Mouse (Mus musculus): Measurements from ENCODE around the gene Ccdc191. TPM values are rescaled to one million over a fixed set of nuclear protein-coding genes. Genes with fewer than 3 reads are reported as not detected.

Ccdc191 gene
- total and polyA plus RNA-seq, 3 experiments: 5.1 to 7.0 TPM; not detected in 1

- no peak overlapping the region for H3K9ac ChIP-seq (ENCODE audit: control insufficient read depth, low read depth, low read length, poor library complexity, severe bottlenecking)
- DNase-seq (ENCODE audit: low read depth, low spot score): no peak
Measured at GRCm38 (mm10) chr16:43971741-43972140, 82.1 kb downstream of the Ccdc191 start.

GRCm38 (mm10) chr16:43972391-43972790, 82.8 kb downstream of the Ccdc191 start:
- Histone ChIP-seq H3K9me3 (replicated peaks; ENCODE audit: insufficient read depth, low read length) (no peaks in the 10 kb centered on the region), H3K9ac (ENCODE audit: control insufficient read depth, low read depth, low read length, poor library complexity, severe bottlenecking) (no peak overlapping the region)

More at GRCm38 (mm10) chr16:43971741-43972140, 82.1 kb downstream of the Ccdc191 start:
- Histone ChIP-seq H3K9me3 (replicated peaks; ENCODE audit: insufficient read depth, low read length) (no peaks in the 10 kb centered on the region), H3K36me3 (ENCODE audit: control insufficient read depth in 1 of 2, insufficient read depth in 2 of 2, low read length in 2 of 2) (no peaks in the 10 kb centered on the region; a peak in 1 of 4 replicates), H3K27ac (ENCODE audit: control insufficient read depth, low read depth, low read length) (no peak overlapping the region), H3K4me3 (ENCODE audit: control insufficient read depth in 1 of 2, insufficient read depth in 1 of 2, low read depth in 2 of 2, low read length in 2 of 2) (no peak overlapping the region), H3K27me3 (ENCODE audit: control insufficient read depth in 1 of 2, insufficient read depth in 2 of 2, low read length in 2 of 2) (no peaks in the 10 kb centered on the region), H3K4me1 (ENCODE audit: control insufficient read depth in 1 of 2, insufficient read depth in 2 of 2, low read length in 2 of 2) (peaks cover 0 to 5% of the 10 kb centered on the region in 2 experiments; a peak in 2 of 4 replicates), H3K79me2 (ENCODE audit: control insufficient read depth, insufficient read depth, low read length, poor library complexity) (no peaks in the 10 kb centered on the region)
- TF ChIP-seq SIN3A (IDR thresholded peaks at IDR 0.05; ENCODE audit: low read length) (no peak), ELF1 (IDR thresholded peaks at IDR 0.05; ENCODE audit: low read depth, low read length) (no peak), NELFE (IDR thresholded peaks at IDR 0.05; ENCODE audit: low read depth, low read length) (no peak), POLR2AphosphoS2 (IDR thresholded peaks at IDR 0.05; ENCODE audit: low read length) (no peak), POLR2AphosphoS5 (IDR thresholded peaks at IDR 0.05; ENCODE audit: borderline replicate concordance, low read depth, low read length) (no peak), ZNF384 (IDR thresholded peaks at IDR 0.05; ENCODE audit: low read depth, low read length) (no peak), TAL1 (IDR thresholded peaks at IDR 0.05; ENCODE audit: low read length) (no peak), MEF2A (IDR thresholded peaks at IDR 0.05; ENCODE audit: extremely low read depth, insufficient replicate concordance, low read depth, low read length, poor library complexity, severe bottlenecking) (no peak), ZMIZ1 (IDR thresholded peaks at IDR 0.05; ENCODE audit: low read depth, low read length) (no peak), MXI1 (IDR thresholded peaks at IDR 0.05; ENCODE audit: low read depth, low read length) (no peak), ZC3H11A (IDR thresholded peaks at IDR 0.05; ENCODE audit: low read depth, low read length) (no peak), USF1 (IDR thresholded peaks at IDR 0.05; ENCODE audit: low read depth, low read length) (no peak), E2F4 (IDR thresholded peaks at IDR 0.05; ENCODE audit: borderline replicate concordance, low read depth, low read length) (no peak), POLR2A (IDR thresholded peaks at IDR 0.05; ENCODE audit: control insufficient read depth in 1 of 2, insufficient read depth in 1 of 2, low read depth in 1 of 2, low read length in 2 of 2, poor library complexity in 1 of 2) (no peak), KAT2A (conservative IDR thresholded peaks at IDR 0.05; ENCODE audit: low read depth, low read length) (no peak), EP300 (IDR thresholded peaks at IDR 0.05; ENCODE audit: low read depth in 1 of 2, low read length in 2 of 2) (no peak)

More at GRCm38 (mm10) chr16:43972391-43972790, 82.8 kb downstream of the Ccdc191 start:
- no peak for DNase-seq (ENCODE audit: low read depth, low spot score)
- H3K36me3 ChIP-seq (ENCODE audit: control insufficient read depth in 1 of 2, insufficient read depth in 2 of 2, low read length in 2 of 2): no peaks in the 10 kb centered on the region; a peak in 1 of 4 replicates
- no peak for TF ChIP-seq MAFK (IDR thresholded peaks at IDR 0.05; ENCODE audit: borderline replicate concordance, low read depth, low read length)
- TF ChIP-seq ZNF384 (IDR thresholded peaks at IDR 0.05; ENCODE audit: low read depth, low read length): no peak
- TF ChIP-seq RAD21 (IDR thresholded peaks at IDR 0.05; ENCODE audit: low read depth, low read length): no peak
- no peak for TF ChIP-seq ZC3H11A (IDR thresholded peaks at IDR 0.05; ENCODE audit: low read depth, low read length)
- no peak for TF ChIP-seq SIN3A (IDR thresholded peaks at IDR 0.05; ENCODE audit: low read length)
- no peak for TF ChIP-seq EP300 (IDR thresholded peaks at IDR 0.05; ENCODE audit: low read depth in 1 of 2, low read length in 2 of 2)
- no peak for TF ChIP-seq TBP (IDR thresholded peaks at IDR 0.05; ENCODE audit: low read depth, low read length)
- TF ChIP-seq GATA1 (IDR thresholded peaks at IDR 0.05; ENCODE audit: low read depth, low read length): no peak
- no peak for TF ChIP-seq JUND (IDR thresholded peaks at IDR 0.05; ENCODE audit: low read depth, low read length)
- TF ChIP-seq KAT2A (conservative IDR thresholded peaks at IDR 0.05; ENCODE audit: low read depth, low read length): no peak
- TF ChIP-seq POLR2AphosphoS5 (IDR thresholded peaks at IDR 0.05; ENCODE audit: borderline replicate concordance, low read depth, low read length): no peak
- no peak for TF ChIP-seq MYB (IDR thresholded peaks at IDR 0.05; ENCODE audit: low read depth, low read length)
- TF ChIP-seq ZMIZ1 (IDR thresholded peaks at IDR 0.05; ENCODE audit: low read depth, low read length): no peak
- no peak for TF ChIP-seq HCFC1 (IDR thresholded peaks at IDR 0.05; ENCODE audit: low read depth, low read length)
- no peak for TF ChIP-seq NRF1 (IDR thresholded peaks at IDR 0.05; ENCODE audit: insufficient read depth, low read depth, low read length, poor library complexity, severe bottlenecking)
- TF ChIP-seq POLR2AphosphoS2 (IDR thresholded peaks at IDR 0.05; ENCODE audit: low read length): no peak
- TF ChIP-seq BHLHE40 (IDR thresholded peaks at IDR 0.05; ENCODE audit: borderline replicate concordance, low read depth, low read length): no peak
- peaks cover 0 to 5% of the 10 kb centered on the region in 2 experiments; a peak in 2 of 4 replicates for H3K4me1 ChIP-seq (ENCODE audit: control insufficient read depth in 1 of 2, insufficient read depth in 2 of 2, low read length in 2 of 2)
- no peak overlapping the region for H3K27ac ChIP-seq (ENCODE audit: control insufficient read depth, low read depth, low read length)
- H3K27me3 ChIP-seq (ENCODE audit: control insufficient read depth in 1 of 2, insufficient read depth in 2 of 2, low read length in 2 of 2): no peaks in the 10 kb centered on the region
- no peaks in the 10 kb centered on the region for H3K79me2 ChIP-seq (ENCODE audit: control insufficient read depth, insufficient read depth, low read length, poor library complexity)
- H3K4me3 ChIP-seq (ENCODE audit: control insufficient read depth in 1 of 2, insufficient read depth in 1 of 2, low read depth in 2 of 2, low read length in 2 of 2): no peak overlapping the region

Data from MEL (cell line).